Mouse (Mus musculus) olfactory bulb, adult 2 months (tissue): Measurements from ENCODE around the gene Itgax.

Experiments
- CTCF ChIP-seq: fragments of 200-500 bp; IDR thresholded peaks from 2 replicates; pipeline ENCODE4 v1.5.1; 2012; ENCODE audit warnings: low read depth, mild to moderate bottlenecking, low read length, moderate library complexity; ENCODE audit not compliant: insufficient read depth
- POLR2A ChIP-seq: fragments of 200-500 bp; IDR thresholded peaks from 2 replicates; pipeline ENCODE4 v1.6.1; 2012; ENCODE audit warnings: mild to moderate bottlenecking, low read depth, low read length, moderate library complexity; ENCODE audit not compliant: insufficient read depth

GRCm38 (mm10) chr7:128181691-128182090, 52.3 kb downstream of the Itgax start:
- no peak for TF ChIP-seq POLR2A
- TF ChIP-seq CTCF: no peak
